Comparison of ENCODE assay signal across 12 mouse cellular contexts in the genomic region with DNA sequence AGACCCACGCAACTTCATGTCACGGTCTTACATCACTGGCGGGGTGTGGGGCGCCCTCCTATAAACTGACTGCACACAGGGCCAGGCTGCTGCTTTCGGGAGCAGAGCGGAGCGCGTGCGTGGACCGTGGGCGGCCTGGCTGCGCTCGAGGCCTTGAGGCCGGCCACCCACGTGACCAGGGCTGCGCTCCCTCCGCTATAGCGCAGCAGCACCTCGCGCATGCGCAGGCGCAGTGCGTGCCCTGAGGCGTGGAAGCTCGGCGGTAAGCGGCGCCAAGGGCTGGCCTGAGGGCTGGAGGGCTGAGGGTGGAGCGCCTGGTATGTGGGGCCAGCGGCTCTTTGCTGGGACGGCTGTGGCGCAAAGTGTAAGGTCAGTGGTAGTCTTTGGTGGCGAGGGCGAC. TPM values are rescaled to one million over a fixed set of nuclear protein-coding genes. Genes with fewer than 3 reads are reported as not detected.
A peak's percentile ranks its signal among the peaks of the same experiment; 100 is the strongest.
DNase-seq lines count a peak whose midpoint lies in the region.
"Had no signal": no experiment of that assay in that cellular context is flagged by ENCODE, and none has a peak within 500 bp of the region (broad histone marks: within the 10 kb centered on the region; RNA-seq: fewer than 3 reads in every experiment).

Gene Stk31, plus strand, starts transcription at position 289 of the 400 bp plus-strand sequence.

- peak; percentile 28 for DNase-seq in adrenal gland, adult 2 months
- DNase-seq in adrenal gland, adult 8-10 months, result no peak
- peak; percentile 13 for DNase-seq in layer of hippocampus, adult 9-11 months
- DNase-seq in layer of hippocampus, adult 8-10 months (ENCODE audit: low spot score in 2 of 2), result no peak
- peak; percentile 27 for DNase-seq in gastrocnemius, postnatal 10 days
- peak; percentile 10 for DNase-seq in lung, postnatal 36 days
- DNase-seq in B cell, adult 2 months, result no peak
- no peak for DNase-seq in Muller cell, postnatal 12 days (ENCODE audit: inconsistent ontology term)

RNA-seq across cellular contexts. Expression of gene Stk31, which starts in this region (rescaled TPM):
- under 1 TPM in 1 of 2 experiments, not detected in 1; 0.31 TPM for total RNA-seq in adrenal gland, adult 2 months (2021)
- polyA plus RNA-seq in adrenal gland, adult 2 months (2012; rRNA removed), result not detected in 2 replicates
- under 1 TPM; 0.18 to 0.54 (median 0.27) TPM for total RNA-seq in adrenal gland, adult 8-10 months (2022)
- 1 to 10 TPM in 3 of 4 experiments, under 1 TPM in 1; 0.86 to 1.6 (median 1.4) TPM for total RNA-seq in layer of hippocampus, adult 8-10 months (2022)
- under 1 TPM; 0.14 to 0.45 TPM for total RNA-seq in gastrocnemius, postnatal 10 days (2021)
- total RNA-seq: granulocyte monocyte progenitor cell, adult 5-6 weeks had no signal
- polyA plus RNA-seq: limb, embryonic 12.5 days; Patski; stomach, embryonic 14.5 days had no signal

Comparison
In these comparisons a context has a peak if more than half of its experiments do, and no peak if none do; other contexts are left out.
1. DNase-seq: peak in layer of hippocampus, adult 9-11 months (single experiment) and lung, postnatal 36 days (single experiment); none in adrenal gland, adult 8-10 months (single experiment), layer of hippocampus, adult 8-10 months (0 of 2), B cell, adult 2 months (0 of 2) and Muller cell, postnatal 12 days (single experiment).
2. Peak in DNase-seq in adrenal gland, adult 2 months; RNA of the gene not detected or under 1 TPM.
3. Peak in DNase-seq in gastrocnemius, postnatal 10 days; RNA of the gene not detected or under 1 TPM.